Mouse (Mus musculus): ENCODE measurements at regions not wholly inside any gene's neighbourhood (a gene's known extent, or its start where the extent isn't known, plus 50 kb on each side); places are given as distances from the start of the nearest gene placed in this dataset.

GRCm38 (mm10) chr19:51102411-51102810 lies 424.0 kb upstream of the Sorcs1 start:
- DNase-seq: no peak

GRCm38 (mm10) chr19:51074762-51075161 lies 396.3 kb upstream of the Sorcs1 start:
- DNase-seq: no peak

- no peak for DNase-seq
Measured at GRCm38 (mm10) chr19:51059961-51060665, 381.7 kb upstream of the Sorcs1 start.

GRCm38 (mm10) chr19:51043544-51043943 lies 365.1 kb upstream of the Sorcs1 start:
- no peak for DNase-seq

- no peak for DNase-seq
Measured at GRCm38 (mm10) chr19:50994471-50994870, 316.0 kb upstream of the Sorcs1 start.

- DNase-seq: no peak
Measured at GRCm38 (mm10) chr19:50971066-50971465, 292.6 kb upstream of the Sorcs1 start.

GRCm38 (mm10) chr19:50961910-50962309 lies 283.5 kb upstream of the Sorcs1 start:
- DNase-seq: no peak

GRCm38 (mm10) chr19:50945006-50945405 lies 266.6 kb upstream of the Sorcs1 start:
- no peak for DNase-seq

GRCm38 (mm10) chr19:50911646-50912045 lies 233.2 kb upstream of the Sorcs1 start:
- no peak for DNase-seq

- DNase-seq: no peak
Measured at GRCm38 (mm10) chr19:50910674-50911073, 232.2 kb upstream of the Sorcs1 start.

GRCm38 (mm10) chr19:50908751-50909150 lies 230.3 kb upstream of the Sorcs1 start:
- no peak for DNase-seq

- peak; percentile 80 for DNase-seq
Measured at GRCm38 (mm10) chr19:50893755-50894154, 215.3 kb upstream of the Sorcs1 start.

GRCm38 (mm10) chr19:50872661-50873060 lies 194.2 kb upstream of the Sorcs1 start:
- DNase-seq: no peak

- no peak for DNase-seq
Measured at GRCm38 (mm10) chr19:50872144-50872543, 193.7 kb upstream of the Sorcs1 start.

GRCm38 (mm10) chr19:50854854-50855253 lies 176.4 kb upstream of the Sorcs1 start:
- DNase-seq: no peak

- DNase-seq: peak; percentile 88
Measured at GRCm38 (mm10) chr19:50840499-50840898, 162.1 kb upstream of the Sorcs1 start.

All from heart, adult 11 months (tissue).